Mouse (Mus musculus) bone marrow, adult 2 months (tissue): Measurements from ENCODE around the gene Phb. TPM values are rescaled to one million over a fixed set of nuclear protein-coding genes. Genes with fewer than 3 reads are reported as not detected.

Experiments used
- H3K27ac ChIP-seq: fragments of 200-500 bp; 2 replicates; pipeline ENCODE4 v1.5.1; 2012; ENCODE audit warnings: low read depth, mild to moderate bottlenecking, control low read depth, inconsistent platforms, low read length; ENCODE audit not compliant: control insufficient read depth, poor library complexity, insufficient read depth
- H3K4me1 ChIP-seq: fragments of 200-500 bp; 2 replicates; pipeline ENCODE4 v1.6.1; 2011; ENCODE audit warnings: low read length; ENCODE audit not compliant: control insufficient read depth, insufficient read depth
- H3K4me3 ChIP-seq: fragments of 200-500 bp; replicated peaks from 2 replicates; pipeline ENCODE3; 2011; ENCODE audit warnings: mild to moderate bottlenecking, low read depth, low read length, control low read depth; ENCODE audit not compliant: control insufficient read depth
- CTCF ChIP-seq: fragments of 200-500 bp; IDR thresholded peaks from 2 replicates; pipeline ENCODE4 v1.5.1; 2011; ENCODE audit warnings: low read length, control low read depth; ENCODE audit not compliant: control insufficient read depth, insufficient read depth
- POLR2A ChIP-seq: fragments of 200-500 bp; IDR thresholded peaks from 2 replicates; pipeline ENCODE4 v1.6.1; 2011; ENCODE audit warnings: low read depth, mild to moderate bottlenecking, control low read depth, low read length, borderline replicate concordance; ENCODE audit not compliant: control insufficient read depth
- WGBS: fragments of 180-500 bp; shearing (Covaris S2); methylation state at CpG from one replicate; pipeline ENCODE4 v1.1.7; 2018; 5-methylcytosine and 5-hydroxymethylcytosine counted together
- polyA plus RNA-seq: library from polyadenylated mRNA; stranded (reverse); fragments of >200 nt; gene quantifications from 2 replicates; pipeline ENCODE4 v1.2.4, GENCODE M21; 2011; ENCODE audit warnings: low replicate concordance; ENCODE audit not compliant: missing spikeins, insufficient read depth, insufficient read length

Phb gene
- polyA plus RNA-seq = 26.2 and 95.5 TPM in 2 replicates

DNA sequence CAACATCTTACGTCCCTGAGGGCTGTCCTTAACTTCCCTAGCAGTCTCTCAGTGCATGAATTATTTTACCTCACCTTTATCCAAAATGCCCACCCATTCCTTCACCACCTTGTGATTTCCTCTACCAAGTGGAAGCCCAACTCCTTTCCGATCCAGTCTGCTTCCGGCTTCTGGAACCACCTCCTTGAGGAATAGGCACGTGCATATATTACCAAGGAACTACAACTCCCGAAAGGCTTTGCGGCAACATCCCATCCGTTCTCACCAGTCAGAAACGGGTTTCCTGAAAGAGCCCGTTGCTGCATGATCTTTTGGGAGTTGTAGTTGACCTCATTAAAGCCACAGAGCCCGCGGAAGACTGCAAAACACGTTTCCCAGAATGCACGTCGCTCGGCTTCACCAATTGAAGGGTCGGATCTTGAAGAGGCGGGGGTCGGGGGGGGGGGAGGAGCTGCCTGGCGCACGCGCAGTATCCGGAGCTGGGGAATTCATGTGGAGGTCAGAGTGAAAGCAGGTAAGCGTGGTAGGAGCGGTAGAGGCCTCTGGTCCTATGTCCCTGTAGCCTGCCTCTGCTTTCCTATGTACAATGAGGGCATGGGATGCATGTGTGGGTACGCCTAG lies at the start of gene Phb:
Gene Phb (plus strand): TSS at position 429 of the 621 bp plus-strand sequence.
- WGBS = under 1% methylated on average over 25 of the region's 25 CpGs
- H3K4me3 ChIP-seq = peak within 1 kb of the TSS; percentile 88
- no peak within 1 kb of the TSS for H3K27ac ChIP-seq
- H3K4me1 ChIP-seq = no peaks in the 10 kb centered on the region
- no peak for TF ChIP-seq CTCF
- TF ChIP-seq POLR2A = no peak

DNA sequence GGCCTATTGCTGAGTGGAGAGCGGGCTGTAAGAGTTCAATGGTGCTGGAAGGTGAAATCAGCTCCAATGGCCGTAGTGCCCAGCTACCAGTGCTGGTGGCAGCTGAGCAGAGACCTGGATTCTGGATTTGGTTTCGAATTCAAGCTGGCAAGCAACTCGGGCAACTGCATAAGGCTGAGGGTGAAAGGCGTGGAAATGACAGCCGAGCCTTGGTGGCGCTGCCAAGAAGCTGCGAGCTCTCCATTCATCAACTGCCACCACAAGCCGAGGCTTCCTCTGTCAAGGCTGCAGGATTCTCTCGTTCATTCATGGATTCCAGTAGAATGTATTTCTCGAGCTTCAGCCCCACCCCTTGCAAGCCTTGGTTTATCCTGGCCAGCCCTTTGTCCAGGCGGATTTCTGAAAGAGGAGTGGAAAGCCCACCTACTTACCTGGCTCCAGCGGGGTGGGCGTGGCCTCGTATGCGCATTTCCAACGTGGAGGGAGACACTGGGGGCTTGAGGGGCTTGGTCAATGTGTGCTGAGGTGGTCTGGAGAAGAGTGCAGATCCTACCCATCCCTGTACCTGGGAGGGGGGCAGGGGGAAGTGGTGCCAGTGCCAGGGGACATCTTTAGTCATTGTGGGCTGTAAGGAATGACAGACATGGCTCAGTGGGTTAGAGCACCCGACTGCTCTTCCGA lies 48.8 kb upstream of the Phb start:
- Histone ChIP-seq H3K27ac (no peak overlapping the region), H3K4me3 (no peak overlapping the region), H3K4me1 (no peaks in the 10 kb centered on the region)
- 60% methylated on average over 19 of the region's 19 CpGs for WGBS
- TF ChIP-seq POLR2A (no peak), CTCF (no peak)

DNA sequence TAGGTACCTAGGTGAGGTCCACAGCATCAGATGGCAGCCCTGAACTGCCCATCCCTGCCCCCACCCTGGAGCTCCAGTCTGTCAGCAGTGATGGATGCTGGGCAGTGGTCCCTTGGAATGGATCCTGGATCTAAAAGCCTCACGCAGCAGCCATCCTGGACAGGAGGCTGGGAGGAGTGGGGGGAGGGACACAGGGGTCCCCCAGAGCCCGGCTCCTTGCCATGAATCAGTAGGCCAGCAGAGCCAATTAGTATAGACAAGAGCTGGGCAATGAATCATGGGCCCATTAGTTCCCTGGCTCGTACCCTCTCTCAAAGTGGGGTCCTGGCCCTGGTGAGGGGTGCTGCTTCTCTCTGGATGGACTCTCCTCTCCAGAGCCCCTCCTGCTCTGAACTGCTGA lies 47.7 kb upstream of the Phb start:
- H3K27ac ChIP-seq = no peak overlapping the region
- 88% methylated on average over 3 of the region's 3 CpGs for WGBS
- H3K4me3 ChIP-seq = no peak overlapping the region
- H3K4me1 ChIP-seq = no peaks in the 10 kb centered on the region
- TF ChIP-seq POLR2A (no peak), CTCF (no peak)

DNA sequence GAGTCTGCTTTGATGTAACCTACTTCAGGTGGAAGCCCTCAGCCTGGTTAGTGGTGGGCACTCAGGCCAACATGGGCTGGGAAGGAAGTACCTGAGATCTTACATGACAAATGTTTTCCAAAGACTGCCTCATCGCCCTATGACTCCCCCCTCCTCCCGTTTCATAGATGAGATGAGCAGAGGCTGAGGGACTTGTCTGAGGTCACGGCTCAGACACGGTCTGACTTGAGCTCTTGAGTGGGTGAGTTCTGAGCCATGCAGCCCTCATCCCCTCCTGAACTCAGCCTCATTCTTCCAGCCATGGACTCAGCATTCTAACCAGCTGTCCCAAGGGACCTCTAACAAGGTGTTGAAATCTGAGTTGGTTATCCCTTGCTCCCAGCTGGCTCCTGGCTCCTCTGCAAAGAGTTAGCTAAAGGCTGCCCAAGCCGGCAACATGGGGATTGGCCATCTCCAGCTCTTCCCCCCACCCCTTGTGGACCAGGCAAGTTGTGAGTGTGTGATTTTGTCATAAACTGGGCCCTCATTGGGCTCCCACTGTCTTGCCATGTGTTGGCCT lies 46.8 kb upstream of the Phb start:
- TF ChIP-seq CTCF = no peak
- TF ChIP-seq POLR2A = no peak
- Histone ChIP-seq H3K27ac (no peak overlapping the region), H3K4me3 (no peak overlapping the region), H3K4me1 (no peaks in the 10 kb centered on the region)
- WGBS = 87% methylated on average over 5 of the region's 5 CpGs

DNA sequence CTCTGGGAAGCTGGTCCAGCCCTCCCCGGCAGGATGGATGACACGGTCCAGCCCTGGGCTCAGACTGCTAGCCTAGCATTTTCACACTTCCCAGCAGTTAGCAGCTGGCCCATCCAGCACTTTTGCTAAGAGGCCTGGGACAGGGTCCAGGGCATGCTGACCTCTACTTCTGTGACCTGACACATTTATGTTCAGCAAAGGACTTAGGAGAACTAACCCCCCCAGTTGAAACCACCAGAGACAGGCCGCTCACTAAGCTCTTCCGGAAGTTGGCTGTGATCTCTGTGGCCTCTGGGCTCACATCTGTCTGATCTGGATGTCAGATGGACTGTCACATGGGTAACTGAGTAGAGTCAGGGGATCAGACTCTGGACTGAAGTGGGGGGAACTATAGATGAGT lies 45.7 kb upstream of the Phb start:
- Histone ChIP-seq H3K4me3 (no peak overlapping the region), H3K4me1 (no peaks in the 10 kb centered on the region), H3K27ac (no peak overlapping the region)
- WGBS = 80% methylated on average over 4 of the region's 4 CpGs
- TF ChIP-seq CTCF (no peak), POLR2A (no peak)

DNA sequence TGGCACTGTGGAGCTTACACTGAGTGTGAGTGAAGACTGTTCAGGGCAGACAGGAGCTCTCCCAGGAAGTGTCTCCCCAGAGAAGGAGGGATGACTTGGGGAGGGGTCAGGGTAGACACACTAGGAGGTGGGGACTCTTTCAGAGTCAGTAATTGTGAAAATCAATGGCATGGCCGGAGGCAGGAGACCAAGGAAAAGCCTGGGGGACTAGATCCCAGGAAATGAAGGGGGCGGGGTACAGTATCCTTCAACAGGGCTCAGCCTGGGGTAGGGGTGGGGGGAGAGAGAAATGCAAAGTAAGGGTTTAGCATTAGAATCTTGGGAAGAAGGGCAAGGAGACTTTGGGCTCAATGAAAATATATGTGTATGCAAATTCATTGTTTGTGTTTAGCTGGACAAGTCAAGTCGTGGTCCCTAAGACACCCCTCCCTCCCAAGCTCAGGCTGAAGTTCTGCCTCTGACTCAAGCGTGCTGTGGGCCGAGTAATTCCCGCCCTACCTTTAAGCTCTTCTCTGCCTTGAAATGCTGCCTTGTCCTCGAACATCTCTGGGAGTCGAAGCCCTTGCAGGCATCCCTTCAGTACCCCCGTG lies 45.1 kb upstream of the Phb start:
- no peak overlapping the region for H3K27ac ChIP-seq
- no peak overlapping the region for H3K4me3 ChIP-seq
- 75% methylated on average over 9 of the region's 9 CpGs for WGBS
- TF ChIP-seq CTCF (no peak), POLR2A (no peak)
- no peaks in the 10 kb centered on the region for H3K4me1 ChIP-seq

DNA sequence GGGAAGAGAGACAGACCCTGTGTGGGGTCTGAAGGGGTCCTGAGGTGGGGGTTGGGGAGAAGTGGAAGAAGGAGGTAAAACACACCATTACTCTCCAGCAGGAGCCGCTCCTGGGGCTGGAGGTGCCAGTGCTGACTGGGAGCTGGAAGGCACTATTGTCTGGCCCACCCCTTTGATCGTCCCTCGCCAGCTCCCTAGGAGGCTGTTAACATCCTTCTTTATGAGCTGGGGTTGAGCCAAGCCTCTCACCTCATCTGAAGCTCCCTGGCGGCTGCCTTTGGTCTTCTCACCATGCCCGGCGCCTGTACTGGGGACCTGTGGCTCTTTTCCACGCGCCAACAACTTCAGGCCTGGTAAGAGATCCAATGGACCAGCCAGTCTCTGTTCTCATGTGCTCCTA lies 44.3 kb upstream of the Phb start:
- no peak overlapping the region for H3K27ac ChIP-seq
- 86% methylated on average over 8 of the region's 8 CpGs for WGBS
- H3K4me1 ChIP-seq = no peaks in the 10 kb centered on the region
- H3K4me3 ChIP-seq = no peak overlapping the region
- no peak for TF ChIP-seq POLR2A
- TF ChIP-seq CTCF = no peak

DNA sequence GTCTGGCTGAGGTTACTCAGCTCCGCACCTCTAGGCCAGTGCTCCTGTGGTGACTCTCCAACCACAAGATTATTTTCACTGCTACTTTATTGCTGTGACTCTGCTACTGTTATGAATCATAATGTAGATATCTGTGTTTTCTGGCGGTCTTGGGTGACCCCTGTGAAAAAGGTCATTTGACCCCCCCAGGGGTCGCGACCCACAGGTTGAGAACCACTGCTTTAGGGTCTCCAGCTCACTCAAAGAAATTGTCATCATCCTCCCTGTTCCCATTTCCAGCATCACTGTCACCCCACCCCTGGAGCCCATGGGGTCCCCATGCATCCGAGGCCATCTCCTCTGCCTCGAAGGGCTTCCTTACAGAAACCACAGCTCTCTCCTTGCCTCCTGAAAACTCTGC lies 36.2 kb upstream of the Phb start:
- 78% methylated on average over 6 of the region's 6 CpGs for WGBS
- no peak overlapping the region for H3K4me3 ChIP-seq
- no peaks in the 10 kb centered on the region for H3K4me1 ChIP-seq
- no peak overlapping the region for H3K27ac ChIP-seq
- TF ChIP-seq POLR2A (no peak), CTCF (no peak)

DNA sequence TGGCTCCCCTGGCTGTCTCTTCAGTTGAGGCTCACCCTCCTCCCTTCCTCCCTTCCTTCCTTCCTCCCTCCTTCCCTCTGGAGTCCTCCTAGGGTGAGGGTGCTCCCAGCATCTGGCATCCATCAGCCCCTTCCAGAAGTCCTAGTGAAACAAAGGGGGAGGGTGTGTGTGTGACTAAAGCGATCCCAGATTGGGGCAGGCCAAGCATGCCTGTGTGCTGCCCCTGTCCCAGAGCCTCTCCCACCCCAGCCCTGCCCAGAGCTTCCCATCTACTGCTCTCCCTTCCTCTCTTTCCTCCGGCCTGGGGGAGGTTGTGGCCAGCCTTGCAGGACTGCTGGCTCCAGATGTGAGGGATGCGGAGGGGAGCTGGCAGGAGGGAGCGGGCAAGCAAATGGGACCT lies 35.5 kb upstream of the Phb start:
- TF ChIP-seq POLR2A (no peak), CTCF (no peak)
- 74% methylated on average over 4 of the region's 4 CpGs for WGBS
- H3K4me3 ChIP-seq = no peak overlapping the region
- H3K4me1 ChIP-seq = no peaks in the 10 kb centered on the region
- H3K27ac ChIP-seq = no peak overlapping the region
